Mouse (Mus musculus): ENCODE measurements around the gene Micall1.

The Micall1 gene

GRCm38 (mm10) chr15:79133191-79133661 lies 24.5 kb downstream of the Micall1 start:
- no peak for DNase-seq

GRCm38 (mm10) chr15:79134496-79135270 lies 26.0 kb downstream of the Micall1 start:
- DNase-seq, result no peak

GRCm38 (mm10) chr15:79135332-79135731 lies 26.6 kb downstream of the Micall1 start:
- DNase-seq, result no peak

GRCm38 (mm10) chr15:79135783-79136575 lies 27.3 kb downstream of the Micall1 start:
- DNase-seq, result no peak

- DNase-seq, result no peak
These were observed 30.9 kb downstream of the Micall1 start for GRCm38 (mm10) chr15:79139640-79140039.

GRCm38 (mm10) chr15:79140866-79141565 lies 32.3 kb downstream of the Micall1 start, which contains the start of the genes Polr2f and 1700088E04Rik:
Polr2f (plus strand) TSS chr15:79141009.
1700088E04Rik (minus strand) TSS chr15:79141253.
- DNase-seq, result peak; percentile 98

GRCm38 (mm10) chr15:79141566-79141917 lies 32.8 kb downstream of the Micall1 start:
- no peak for DNase-seq

GRCm38 (mm10) chr15:79143316-79143715 lies 34.6 kb downstream of the Micall1 start:
- DNase-seq, result no peak

GRCm38 (mm10) chr15:79144021-79144420 lies 35.3 kb downstream of the Micall1 start:
- no peak for DNase-seq

- no peak for DNase-seq
These were observed 36.8 kb downstream of the Micall1 start for GRCm38 (mm10) chr15:79145522-79145921.

- peak; percentile 89 for DNase-seq
These were observed 39.8 kb downstream of the Micall1 start for GRCm38 (mm10) chr15:79148533-79148932.

- DNase-seq, result peak; percentile 49
These were observed 43.2 kb downstream of the Micall1 start for GRCm38 (mm10) chr15:79151881-79152280.

- DNase-seq, result no peak
These were observed 44.0 kb downstream of the Micall1 start for GRCm38 (mm10) chr15:79152709-79153108.

GRCm38 (mm10) chr15:79155572-79155971 lies 46.9 kb downstream of the Micall1 start:
- DNase-seq, result no peak

- DNase-seq, result no peak
These were observed 53.6 kb downstream of the Micall1 start for GRCm38 (mm10) chr15:79162301-79162700.

GRCm38 (mm10) chr15:79162822-79163221 lies 54.1 kb downstream of the Micall1 start:
- DNase-seq, result no peak

- DNase-seq, result no peak
These were observed 55.6 kb downstream of the Micall1 start for GRCm38 (mm10) chr15:79164251-79164650.

GRCm38 (mm10) chr15:79165140-79165539 lies 56.4 kb downstream of the Micall1 start, which contains the start of gene Sox10:
Sox10 (minus strand) TSS chr15:79165240.
- DNase-seq, result no peak

GRCm38 (mm10) chr15:79166712-79167111 lies 58.0 kb downstream of the Micall1 start:
- DNase-seq, result peak; percentile 50

GRCm38 (mm10) chr15:79176905-79177304 lies 68.2 kb downstream of the Micall1 start:
- DNase-seq, result no peak

GRCm38 (mm10) chr15:79185213-79185612 lies 76.5 kb downstream of the Micall1 start:
- DNase-seq, result no peak

Measured in embryo, embryonic 11 days (tissue).